Mouse (Mus musculus) hindbrain, embryonic 13.5 days (tissue): ENCODE data around the gene Trim46. TPM values are rescaled to one million over a fixed set of nuclear protein-coding genes. Genes with fewer than 3 reads are reported as not detected.

ENCODE experiments used
- ATAC-seq: fragments of 200-750 bp; cut with Nextera tagmentation; 2 replicates; pipeline ENCODE4 v1.8.0; 2017; ENCODE audit warnings: moderate TSS enrichment; ENCODE audit not compliant: low FRiP score
- H3K27ac ChIP-seq: fragments of 300-500 bp; sonication (generic); 2 replicates; pipeline ENCODE4 v1.5.1; 2015; ENCODE audit warnings: inconsistent platforms, mild to moderate bottlenecking, moderate library complexity
- H3K27me3 ChIP-seq: fragments of 300-500 bp; sonication (generic); 2 replicates; pipeline ENCODE4 v1.6.1; 2015; ENCODE audit warnings: mild to moderate bottlenecking, inconsistent platforms
- H3K36me3 ChIP-seq: fragments of 300-500 bp; sonication (generic); 2 replicates; pipeline ENCODE4 v1.6.1; 2015; ENCODE audit warnings: mild to moderate bottlenecking, inconsistent platforms
- H3K4me1 ChIP-seq: fragments of 300-500 bp; sonication (generic); replicated peaks from 2 replicates; pipeline ENCODE4 v1.6.1; 2015; ENCODE audit warnings: inconsistent platforms
- H3K4me2 ChIP-seq: fragments of 300-500 bp; sonication (generic); 2 replicates; pipeline ENCODE4 v1.6.1; 2015; ENCODE audit warnings: inconsistent platforms, mild to moderate bottlenecking, moderate library complexity
- H3K4me3 ChIP-seq: fragments of 300-500 bp; sonication (generic); 2 replicates; pipeline ENCODE4 v1.5.1; 2015; ENCODE audit warnings: mild to moderate bottlenecking, inconsistent platforms
- H3K9ac ChIP-seq: fragments of 300-500 bp; sonication (generic); 2 replicates; pipeline ENCODE4 v1.6.1; 2015; ENCODE audit warnings: mild to moderate bottlenecking, inconsistent platforms
- H3K9me3 ChIP-seq: fragments of 300-500 bp; sonication (generic); 2 replicates; pipeline ENCODE4 v1.6.1; 2016; ENCODE audit warnings: inconsistent platforms
- WGBS: fragments of 180-500 bp; shearing (Covaris S2); methylation state at CpG from one replicate; pipeline ENCODE4 v1.1.7; 2015; 5-methylcytosine and 5-hydroxymethylcytosine counted together
- polyA plus RNA-seq: library from polyadenylated mRNA; unstranded; fragments of >200 nt; fragmentation: Nextera tagmentation; extraction: Ambion mirVana; gene quantifications from 2 replicates; pipeline ENCODE4 v1.2.1, GENCODE M21; 2015

Trim46 gene
- polyA plus RNA-seq, 1 experiment from 2014 or later: 64.3 TPM

DNA sequence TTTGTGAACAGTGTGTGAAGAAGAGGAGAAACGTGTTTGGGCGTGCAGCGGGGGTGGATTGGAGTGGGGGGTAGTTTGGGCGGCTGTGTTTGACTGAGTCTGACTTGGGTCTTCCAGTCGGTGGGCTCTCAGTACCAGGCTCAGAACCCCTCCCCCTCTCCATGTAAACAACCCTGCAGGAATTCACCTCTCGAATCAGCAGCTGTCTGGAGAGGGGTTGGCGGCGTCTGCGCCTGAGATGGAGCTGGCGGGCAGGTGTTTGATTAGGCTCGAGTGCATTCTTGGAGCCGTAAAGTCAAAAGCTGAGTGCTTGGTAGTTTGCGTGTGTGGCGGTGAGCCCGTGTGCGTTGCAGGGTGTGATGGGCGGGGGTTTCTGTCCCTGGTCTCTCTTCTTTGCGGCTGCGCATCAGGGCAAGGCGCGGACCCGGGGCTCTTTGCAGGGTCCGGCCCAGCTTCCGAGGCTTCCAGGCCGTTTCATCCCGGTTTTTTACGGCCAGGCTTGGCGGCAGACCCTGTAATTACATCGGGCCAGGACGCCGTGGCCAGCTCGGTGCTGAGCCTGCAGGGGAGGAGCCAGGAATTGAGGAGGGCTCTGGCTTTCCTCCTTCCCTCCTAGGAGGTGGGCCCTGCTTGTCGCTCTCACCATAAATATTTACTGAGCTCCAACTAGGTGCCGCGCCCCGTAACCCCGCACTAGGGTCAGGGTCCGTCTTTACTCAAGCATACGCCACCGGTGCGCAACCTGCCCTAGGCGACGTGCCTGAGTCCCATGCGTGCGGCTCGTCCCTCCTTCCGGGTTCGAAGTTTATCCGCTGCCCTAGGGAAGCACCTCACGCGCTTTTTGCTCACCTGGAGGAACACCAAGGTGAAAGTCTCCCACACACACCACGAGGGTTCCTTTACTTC is 34.8 kb upstream of the Trim46 start, which contains the start of gene Efna1:
Efna1 (minus strand) TSS at position 537 of the 906 bp plus-strand sequence.
- H3K36me3 ChIP-seq: no peaks in the 10 kb centered on the region
- peak within 1 kb of the TSS; percentile 90 for H3K4me2 ChIP-seq
- H3K27me3 ChIP-seq: peaks cover 62% of the 10 kb centered on the region
- under 1% methylated on average over 52 of the region's 52 CpGs for WGBS
- peak within 1 kb of the TSS; percentile 60; the same call in 1 of the 2 replicates for H3K27ac ChIP-seq
- H3K9ac ChIP-seq: peak within 1 kb of the TSS; percentile 70
- peak within 1 kb of the TSS; percentile 48 for H3K4me3 ChIP-seq
- no peaks in the 10 kb centered on the region for H3K9me3 ChIP-seq
- H3K4me1 ChIP-seq: peaks cover 52% of the 10 kb centered on the region
- peak; percentile 26; the same call in 1 of the 2 replicates for ATAC-seq

DNA sequence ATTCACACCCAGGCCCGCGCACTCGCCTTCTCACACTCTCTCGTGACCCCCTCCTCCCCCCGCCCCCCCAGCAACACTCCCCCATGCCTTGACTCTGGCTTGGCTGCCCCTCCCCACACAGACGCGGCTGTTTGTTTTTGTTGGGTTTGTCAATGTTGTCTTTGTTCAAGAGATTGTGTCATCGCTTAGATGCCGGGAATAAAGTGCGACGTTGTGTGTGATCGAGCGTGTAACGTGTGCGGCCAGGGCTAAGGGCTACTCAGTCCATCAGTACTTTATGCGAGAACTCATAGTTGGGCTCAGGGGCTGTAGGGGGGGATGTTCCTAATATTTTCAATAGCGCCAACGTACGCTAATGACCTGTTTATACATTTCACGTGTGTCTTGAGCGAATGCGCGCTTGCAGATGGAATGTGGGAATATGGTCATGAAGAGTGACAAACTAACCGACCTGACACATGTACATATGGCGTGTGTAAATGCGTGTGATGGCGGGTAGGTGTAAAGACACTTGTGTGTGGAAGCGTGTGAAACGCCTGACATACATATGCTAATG is 34.0 kb upstream of the Trim46 start:
- Histone ChIP-seq H3K36me3 (no peaks in the 10 kb centered on the region), H3K9me3 (no peaks in the 10 kb centered on the region), H3K4me1 (peaks cover 44% of the 10 kb centered on the region), H3K4me2 (peak overlapping the region; percentile 90), H3K9ac (peak overlapping the region; percentile 70), H3K27me3 (peaks cover 63% of the 10 kb centered on the region), H3K4me3 (peak overlapping the region; percentile 48), H3K27ac (peak overlapping the region; percentile 60)
- ATAC-seq: peak; percentile 7; the same call in 1 of the 2 replicates
- WGBS: under 1% methylated on average over 29 of the region's 29 CpGs

DNA sequence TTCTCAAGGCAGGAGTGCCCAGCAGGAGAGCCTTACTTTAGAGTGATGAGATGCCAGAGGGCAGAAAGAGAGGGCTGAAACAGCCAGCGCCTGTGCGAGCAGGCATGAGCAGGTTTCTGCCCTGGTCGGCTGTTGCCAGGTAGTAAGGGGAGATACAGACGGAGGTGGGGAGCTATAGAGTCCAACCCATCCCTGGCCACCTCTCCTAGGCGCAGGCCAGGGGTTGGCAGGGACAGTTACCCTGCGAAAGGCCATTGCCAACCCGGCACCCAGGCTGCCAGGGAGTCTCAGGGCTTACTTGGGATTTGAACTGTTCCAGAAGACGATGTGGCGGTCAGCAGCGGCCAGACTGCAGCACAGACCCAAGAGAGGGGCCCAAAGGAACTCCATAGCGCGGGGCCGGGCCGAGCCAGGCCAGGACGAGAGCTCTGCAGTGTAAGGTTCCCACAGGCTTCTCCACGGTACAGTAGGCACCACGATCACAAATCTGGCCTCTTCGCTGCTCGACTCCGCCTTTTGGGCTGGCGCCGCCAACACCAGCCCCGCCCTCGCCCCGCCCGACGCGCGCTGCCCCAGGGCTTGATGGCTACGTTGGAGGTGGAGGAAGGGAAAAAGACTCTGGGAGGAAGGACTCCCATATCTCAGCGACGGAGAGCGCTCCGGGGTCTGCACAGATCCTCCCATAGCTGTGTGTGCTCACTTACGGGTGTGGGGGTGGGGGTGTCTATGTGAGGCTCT is 33.2 kb upstream of the Trim46 start:
- H3K4me3 ChIP-seq: peak overlapping the region; percentile 48

DNA sequence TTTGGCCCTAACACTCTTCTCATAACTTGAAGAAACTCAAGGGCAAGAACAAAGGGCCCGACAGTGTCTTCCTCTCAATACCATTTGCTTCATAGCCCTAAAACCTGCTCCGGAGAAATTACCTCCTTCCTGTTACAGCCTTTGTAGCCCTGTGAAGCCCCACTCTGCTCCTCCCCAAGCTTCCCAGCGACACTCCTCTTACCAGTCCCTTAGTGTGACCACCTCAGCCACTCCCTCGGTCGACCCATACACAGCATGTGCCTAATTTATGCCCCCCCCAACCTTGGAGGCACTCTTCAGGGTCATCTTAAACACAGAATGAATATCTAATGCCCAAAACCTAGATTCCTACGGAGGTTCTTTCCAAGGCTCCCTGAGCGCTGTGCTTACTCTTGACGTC is 32.5 kb upstream of the Trim46 start:
- Histone ChIP-seq H3K9me3 (no peaks in the 10 kb centered on the region), H3K27ac (peak overlapping the region; percentile 60; the same call in 1 of the 2 replicates), H3K27me3 (peaks cover 63% of the 10 kb centered on the region), H3K4me2 (peak overlapping the region; percentile 90), H3K4me1 (peaks cover 43% of the 10 kb centered on the region), H3K4me3 (peak overlapping the region; percentile 48), H3K36me3 (no peaks in the 10 kb centered on the region), H3K9ac (peak overlapping the region; percentile 70)
- WGBS: 25% methylated on average over 8 of the region's 8 CpGs
- no peak for ATAC-seq

More for the DNA sequence above, 33.2 kb upstream of the Trim46 start:
- WGBS: 3% methylated on average over 35 of the region's 35 CpGs
- H3K4me2 ChIP-seq: peak overlapping the region; percentile 90
- H3K4me1 ChIP-seq: peaks cover 43% of the 10 kb centered on the region
- no peaks in the 10 kb centered on the region for H3K9me3 ChIP-seq
- H3K36me3 ChIP-seq: no peaks in the 10 kb centered on the region
- ATAC-seq: peak; percentile 57
- H3K9ac ChIP-seq: peak overlapping the region; percentile 70
- H3K27ac ChIP-seq: peak overlapping the region; percentile 60
- peaks cover 63% of the 10 kb centered on the region for H3K27me3 ChIP-seq

DNA sequence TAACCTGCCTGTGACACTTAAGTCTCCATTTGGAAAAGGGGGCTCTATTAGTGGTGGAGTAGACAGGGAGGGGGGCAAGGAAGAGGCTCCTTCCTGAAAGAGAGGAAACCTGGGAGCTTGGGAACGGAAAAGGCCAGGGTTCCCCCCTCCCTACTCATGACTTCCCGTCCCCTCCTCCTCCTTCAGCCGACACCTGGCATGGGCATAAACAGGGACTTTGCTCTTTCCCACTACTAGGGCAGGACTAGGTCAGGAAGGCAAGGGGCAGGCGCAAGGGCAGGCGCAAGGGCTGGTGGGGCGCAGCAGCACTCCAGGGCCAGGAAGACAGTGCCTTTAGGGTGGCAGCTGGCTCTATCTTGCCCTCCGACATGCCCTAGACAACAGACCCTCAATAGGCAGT is 32.0 kb upstream of the Trim46 start:
- Histone ChIP-seq H3K4me1 (peaks cover 43% of the 10 kb centered on the region), H3K36me3 (no peaks in the 10 kb centered on the region), H3K27me3 (peaks cover 63% of the 10 kb centered on the region), H3K4me2 (peak overlapping the region; percentile 90; the same call in 1 of the 2 replicates), H3K9me3 (no peaks in the 10 kb centered on the region), H3K27ac (no peak overlapping the region), H3K9ac (0 out of 2 replicates have a peak overlapping the region, but pooled peaks have one; percentile 70), H3K4me3 (peak overlapping the region; percentile 48; the same call in 1 of the 2 replicates)
- no peak for ATAC-seq
- WGBS: 68% methylated on average over 7 of the region's 7 CpGs

DNA sequence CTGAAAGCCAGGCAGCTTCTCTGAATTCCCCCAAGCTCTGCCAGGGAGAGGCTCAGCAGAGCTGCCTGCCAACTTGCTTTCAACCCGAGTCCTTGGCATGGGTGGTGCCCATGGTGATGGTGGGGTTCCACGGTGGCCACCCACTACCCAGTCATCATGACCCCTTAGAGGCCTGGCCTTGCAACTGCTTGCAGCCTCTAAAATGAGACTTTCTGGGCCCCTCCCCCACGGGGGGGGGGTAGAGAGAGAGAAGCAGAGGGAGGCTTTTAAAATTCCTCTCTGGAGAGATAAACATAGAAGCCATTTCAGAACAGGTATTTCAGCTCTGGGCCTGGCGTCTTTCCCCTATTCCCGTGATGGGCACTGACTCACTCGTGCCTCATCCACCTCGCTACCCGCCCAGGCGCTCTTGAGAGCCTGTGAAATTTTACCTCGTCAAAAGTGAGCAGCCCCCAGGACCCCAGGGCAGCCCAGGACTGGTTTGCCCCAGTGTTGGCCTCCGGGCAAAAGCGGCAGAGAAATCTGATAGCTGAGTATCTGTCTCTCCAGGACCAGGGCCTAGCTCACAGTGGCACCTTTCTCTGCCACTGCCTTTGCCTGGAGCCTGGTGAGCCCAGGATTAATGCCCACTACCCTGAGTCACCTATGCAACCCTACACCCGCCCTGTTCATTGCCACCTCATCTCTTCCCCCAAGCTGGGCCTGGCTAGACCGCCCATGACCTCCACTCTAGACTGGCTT is 31.3 kb upstream of the Trim46 start:
- Histone ChIP-seq H3K4me1 (peaks cover 42% of the 10 kb centered on the region), H3K27ac (peak overlapping the region; percentile 40; the same call in 1 of the 2 replicates), H3K9me3 (no peaks in the 10 kb centered on the region), H3K4me2 (peak overlapping the region; percentile 19), H3K9ac (peak overlapping the region; percentile 49; the same call in 1 of the 2 replicates), H3K4me3 (peak overlapping the region; percentile 14; the same call in 1 of the 2 replicates), H3K27me3 (peaks cover 66% of the 10 kb centered on the region), H3K36me3 (no peaks in the 10 kb centered on the region)
- no peak for ATAC-seq
- 57% methylated on average over 14 of the region's 14 CpGs for WGBS

DNA sequence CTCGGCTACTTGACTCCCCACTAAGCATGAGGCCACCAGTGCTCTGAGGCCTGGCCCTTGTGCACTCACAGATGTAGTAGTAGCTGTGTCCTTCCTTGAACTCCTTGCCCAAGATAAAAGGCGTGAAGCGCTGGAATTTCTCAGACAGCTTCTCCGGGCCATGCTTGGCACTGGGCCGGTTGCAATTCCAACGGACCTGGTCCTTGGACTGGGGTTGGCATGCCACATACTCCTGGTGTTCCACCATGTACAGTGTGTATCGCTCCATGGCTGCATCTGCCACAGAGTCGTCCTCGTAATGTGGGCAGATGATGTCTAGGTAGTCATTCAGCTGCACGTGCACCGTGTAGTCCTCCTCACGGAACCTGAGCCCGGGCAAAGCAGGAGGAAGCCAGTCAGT is 30.0 kb upstream of the Trim46 start:
- peaks cover 35% of the 10 kb centered on the region for H3K4me1 ChIP-seq
- H3K27me3 ChIP-seq: peaks cover 59% of the 10 kb centered on the region
- 92% methylated on average over 13 of the region's 13 CpGs for WGBS
- no peak for ATAC-seq
- no peak overlapping the region for H3K27ac ChIP-seq
- H3K36me3 ChIP-seq: no peaks in the 10 kb centered on the region
- H3K4me3 ChIP-seq: no peak overlapping the region
- H3K9me3 ChIP-seq: no peaks in the 10 kb centered on the region
- no peak overlapping the region for H3K9ac ChIP-seq
- H3K4me2 ChIP-seq: no peak overlapping the region

DNA sequence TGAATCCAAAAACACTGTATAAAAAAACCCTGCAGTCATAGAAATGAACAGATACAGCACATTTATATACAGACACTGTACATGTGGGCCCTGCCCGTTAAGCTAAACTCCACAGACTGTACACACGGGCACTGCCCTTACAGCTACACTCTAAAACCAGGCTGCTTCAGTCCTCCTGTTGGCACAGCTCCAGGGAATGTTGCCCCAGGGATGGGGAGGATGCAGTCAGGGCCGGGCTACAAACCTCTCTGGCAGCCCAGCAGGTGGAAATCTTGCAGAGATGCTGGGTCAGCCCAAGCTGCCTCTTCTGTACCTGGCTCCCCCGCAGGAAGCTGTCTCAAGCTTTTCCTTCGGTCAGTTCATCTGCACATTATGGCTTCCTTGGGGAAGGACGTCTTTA is 25.7 kb upstream of the Trim46 start:
- Histone ChIP-seq H3K4me2 (no peak overlapping the region), H3K4me3 (no peak overlapping the region), H3K27me3 (peaks cover 27% of the 10 kb centered on the region), H3K36me3 (no peaks in the 10 kb centered on the region), H3K9me3 (no peaks in the 10 kb centered on the region), H3K9ac (peak overlapping the region; percentile 7; the same call in 1 of the 2 replicates), H3K4me1 (peaks cover 42% of the 10 kb centered on the region), H3K27ac (no peak overlapping the region)
- 67% methylated on average over 6 of the region's 6 CpGs for whole genome bisulfite sequencing
- ATAC-seq: no peak

DNA sequence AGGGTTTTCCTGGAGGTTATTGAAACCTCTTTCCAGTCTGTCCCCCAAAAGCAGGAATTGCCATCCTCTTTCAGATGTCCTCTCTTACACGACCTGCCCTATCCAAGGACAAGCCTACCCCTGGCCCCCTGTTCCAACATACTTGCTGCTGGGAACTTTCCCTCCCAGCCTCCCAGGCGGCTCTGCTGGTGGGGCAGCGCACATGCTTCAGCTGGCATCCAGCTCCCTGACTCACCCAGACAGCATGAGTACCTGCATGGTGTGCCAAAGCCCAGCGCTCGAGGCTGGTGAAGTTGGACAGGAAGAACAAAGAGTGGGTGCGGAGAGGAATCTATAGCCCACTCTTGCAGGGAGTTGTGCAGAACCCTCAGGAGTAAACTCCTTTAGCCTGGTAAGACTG is 24.8 kb upstream of the Trim46 start:
- Histone ChIP-seq H3K4me3 (peak overlapping the region; percentile 51), H3K27ac (peak overlapping the region; percentile 81; the same call in 1 of the 2 replicates), H3K4me1 (peaks cover 46% of the 10 kb centered on the region), H3K27me3 (peaks cover 19% of the 10 kb centered on the region), H3K9ac (peak overlapping the region; percentile 78), H3K36me3 (no peaks in the 10 kb centered on the region), H3K9me3 (no peaks in the 10 kb centered on the region), H3K4me2 (peak overlapping the region; percentile 70)
- ATAC-seq: no peak
- WGBS: 71% methylated on average over 6 of the region's 6 CpGs

DNA sequence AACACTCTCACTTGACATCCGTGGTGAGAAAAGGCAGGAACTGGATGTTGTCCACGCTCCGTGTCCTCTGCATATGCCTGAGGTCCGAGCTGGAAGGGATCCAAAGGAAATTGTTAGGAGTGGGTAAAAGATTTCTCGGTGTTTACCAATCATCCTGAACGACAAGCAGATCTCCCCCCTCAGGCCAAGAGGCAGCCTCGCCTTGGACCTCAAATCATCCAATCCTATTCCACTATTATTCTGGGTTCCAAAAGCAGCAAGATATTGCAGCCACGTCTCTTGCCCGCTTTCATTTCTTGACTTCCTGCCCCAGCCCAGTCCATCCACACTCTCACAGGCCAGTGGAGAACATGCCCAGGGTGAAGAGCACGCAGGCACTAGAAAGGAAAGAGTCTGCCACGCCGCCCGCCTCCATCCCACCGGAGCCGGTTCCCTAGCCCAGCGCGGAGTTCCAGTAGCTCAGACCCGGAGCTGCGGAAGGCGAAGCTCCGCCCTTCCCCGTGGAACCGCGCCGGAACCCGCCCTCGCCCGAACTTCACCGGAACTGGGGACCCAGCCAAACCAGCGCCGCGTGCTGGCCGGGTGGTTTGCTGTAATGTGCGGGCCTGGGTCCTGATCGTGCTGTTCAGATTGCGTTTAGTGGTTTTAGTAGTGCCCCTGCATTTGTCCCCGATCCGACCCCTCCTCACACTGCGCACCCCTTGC is 24.1 kb upstream of the Trim46 start, which contains the start of gene Slc50a1:
Slc50a1 (minus strand) TSS at position 520 of the 705 bp plus-strand sequence.
- WGBS: 5% methylated on average over 39 of the region's 39 CpGs
- peaks cover 14% of the 10 kb centered on the region for H3K27me3 ChIP-seq
- H3K4me2 ChIP-seq: peak within 1 kb of the TSS; percentile 70
- H3K36me3 ChIP-seq: no peaks in the 10 kb centered on the region
- H3K9ac ChIP-seq: peak within 1 kb of the TSS; percentile 78
- H3K27ac ChIP-seq: peak within 1 kb of the TSS; percentile 81
- ATAC-seq: peak; percentile 47
- H3K9me3 ChIP-seq: no peaks in the 10 kb centered on the region
- peaks cover 48% of the 10 kb centered on the region for H3K4me1 ChIP-seq
- H3K4me3 ChIP-seq: peak within 1 kb of the TSS; percentile 51

DNA sequence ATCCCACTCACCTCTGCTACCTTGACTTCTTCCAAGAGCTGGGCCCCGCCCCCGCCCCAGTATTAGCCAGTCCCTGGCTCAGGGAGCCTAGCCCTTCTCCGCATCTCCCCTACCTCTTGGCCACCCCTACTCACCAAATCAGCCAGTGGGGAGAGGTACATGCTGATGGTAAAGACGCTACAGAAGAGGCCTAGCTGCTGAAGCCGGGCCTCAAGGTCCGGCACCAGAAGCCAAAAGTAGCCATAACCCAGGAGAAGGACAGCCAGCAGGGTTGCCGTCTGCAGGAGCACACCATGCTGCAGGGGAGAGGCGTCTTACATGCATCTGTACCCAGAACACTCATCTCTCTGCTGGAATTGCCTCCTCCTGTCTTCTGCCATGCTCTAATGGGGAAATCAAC is 22.8 kb upstream of the Trim46 start:
- H3K4me2 ChIP-seq: 0 out of 2 replicates have a peak overlapping the region, but pooled peaks have one; percentile 70
- H3K27ac ChIP-seq: no peak overlapping the region
- no peaks in the 10 kb centered on the region for H3K36me3 ChIP-seq
- H3K27me3 ChIP-seq: peaks cover 14% of the 10 kb centered on the region
- H3K4me3 ChIP-seq: peak overlapping the region; percentile 51; the same call in 1 of the 2 replicates
- no peak for ATAC-seq
- 57% methylated on average over 8 of the region's 8 CpGs for WGBS
- peak overlapping the region; percentile 78; the same call in 1 of the 2 replicates for H3K9ac ChIP-seq
- H3K4me1 ChIP-seq: peaks cover 48% of the 10 kb centered on the region
- H3K9me3 ChIP-seq: no peaks in the 10 kb centered on the region
